Mouse (Mus musculus): ENCODE results near the gene Afdn. TPM values are rescaled to one million over a fixed set of nuclear protein-coding genes. Genes with fewer than 3 reads are reported as not detected.
"Not testable (repeated sequence)": the region's sequence is repeated elsewhere in the genome, so short reads cannot be mapped to it uniquely, and the experiment has no call there.

The Afdn gene
- polyA plus RNA-seq, 1 experiment from 2014 or later, result 59.7 TPM

DNA sequence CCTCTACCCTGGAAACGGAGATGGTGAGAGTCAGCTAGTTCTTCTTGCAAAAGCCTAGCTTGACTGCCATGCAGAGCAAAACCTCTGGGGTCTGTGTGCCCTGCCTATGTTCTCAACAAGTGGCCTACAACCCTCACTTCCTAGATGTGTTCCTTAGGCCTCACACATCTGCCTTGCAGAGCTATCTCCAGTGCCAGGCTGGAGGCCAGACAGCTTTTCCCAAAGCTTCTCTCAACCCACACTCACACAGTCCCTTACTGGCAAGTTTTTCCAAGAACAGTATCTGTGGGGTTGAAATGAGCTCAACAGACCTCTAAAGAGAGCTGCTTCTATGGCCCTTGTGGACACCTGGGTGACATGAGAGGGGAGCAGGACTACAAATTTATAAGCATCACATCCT, 191.2 kb downstream of the Afdn start:
- H3K27ac ChIP-seq (ENCODE audit: low read length); H3K4me1 ChIP-seq (ENCODE audit: control insufficient read depth, insufficient read depth, low read length); H3K4me2 ChIP-seq (ENCODE audit: low read depth, low read length); H3K9me3 ChIP-seq (replicated peaks; ENCODE audit: control insufficient read depth, low read length); H3K4me3 ChIP-seq (replicated peaks; ENCODE audit: low read length); H3K9ac ChIP-seq (ENCODE audit: low read length); H3K27me3 ChIP-seq (ENCODE audit: control insufficient read depth, insufficient read depth, low read length); H3K36me3 ChIP-seq (ENCODE audit: control insufficient read depth, insufficient read depth, low read length); ATAC-seq (ENCODE audit: insufficient read depth, low FRiP score): not testable (repeated sequence)
- 91% methylated on average over 1 of the region's 1 CpGs for WGBS

Other genes with a start within 250 kb of the Afdn start
- gene Tcte2, start 1.3 kb downstream of the Afdn start, polyA plus RNA-seq (2015; fragmentation: Nextera tagmentation; extraction: Ambion mirVana), result 5.9 and 6.2 TPM in 2 replicates
- gene Gm7168, start 187.8 kb downstream of the Afdn start, polyA plus RNA-seq (2015; fragmentation: Nextera tagmentation; extraction: Ambion mirVana), result not detected in 2 replicates
- gene Gm7356, start 243.2 kb downstream of the Afdn start, polyA plus RNA-seq (2015; fragmentation: Nextera tagmentation; extraction: Ambion mirVana), result not detected in 2 replicates